Mouse (Mus musculus) forebrain, embryonic 14.5 days (tissue): ENCODE data around the gene Aspg. TPM values are rescaled to one million over a fixed set of nuclear protein-coding genes. Genes with fewer than 3 reads are reported as not detected.

Source experiments
- ATAC-seq: fragments of 200-750 bp; cut with Nextera tagmentation; 2 replicates; pipeline ENCODE4 v1.8.0; 2017; ENCODE audit warnings: mild to moderate bottlenecking, moderate library complexity
- DNase-seq: peaks from one replicate; pipeline ENCODE4 v3.0.0-alpha.2; 2015; ENCODE audit warnings: low spot score
- H3K27ac ChIP-seq: fragments of 300-500 bp; sonication (generic); 2 replicates; pipeline ENCODE4 v1.5.1; 2014; ENCODE audit warnings: low read depth, mild to moderate bottlenecking, control low read depth, low read length, moderate library complexity
- H3K27me3 ChIP-seq: fragments of 300-500 bp; sonication (generic); replicated peaks from 2 replicates; pipeline ENCODE4 v1.6.1; 2014; ENCODE audit warnings: low read length, control low read depth, mixed read lengths; ENCODE audit not compliant: control insufficient read depth, insufficient read depth
- H3K36me3 ChIP-seq: fragments of 300-500 bp; sonication (generic); 2 replicates; pipeline ENCODE4 v1.6.1; 2014; ENCODE audit warnings: low read length, control low read depth; ENCODE audit not compliant: control insufficient read depth, insufficient read depth
- H3K4me1 ChIP-seq: fragments of 300-500 bp; sonication (generic); 2 replicates; pipeline ENCODE4 v1.6.1; 2014; ENCODE audit warnings: antibody characterized with exemption, low read length, control low read depth; ENCODE audit not compliant: control insufficient read depth, insufficient read depth
- H3K4me2 ChIP-seq: fragments of 300-500 bp; sonication (generic); 2 replicates; pipeline ENCODE4 v1.6.1; 2014; ENCODE audit warnings: mild to moderate bottlenecking, control low read depth, low read length
- H3K4me3 ChIP-seq: fragments of 300-500 bp; sonication (generic); 2 replicates; pipeline ENCODE4 v1.5.1; 2014; ENCODE audit warnings: low read depth, low read length, control low read depth
- H3K9ac ChIP-seq: fragments of 300-500 bp; sonication (generic); 2 replicates; pipeline ENCODE4 v1.6.1; 2014; ENCODE audit warnings: mild to moderate bottlenecking, low read length, control low read depth, moderate library complexity
- H3K9me3 ChIP-seq: fragments of 300-500 bp; sonication (generic); replicated peaks from 2 replicates; pipeline ENCODE4 v1.6.1; 2016; ENCODE audit warnings: low read length, control low read depth, mixed read lengths; ENCODE audit not compliant: control insufficient read depth
- WGBS: fragments of 180-500 bp; shearing (Covaris S2); extraction: QIAGEN DNeasy Blood & Tissue Kit; methylation state at CpG from one replicate; pipeline ENCODE4 v1.1.7; 2014; 5-methylcytosine and 5-hydroxymethylcytosine counted together
- polyA plus RNA-seq: library from polyadenylated mRNA; unstranded; fragments of >200 nt; fragmentation: Nextera tagmentation; extraction: Ambion mirVana; gene quantifications from 2 replicates; pipeline ENCODE4 v1.2.1, GENCODE M21; 2014

The Aspg gene
- polyA plus RNA-seq, 1 experiment from 2014 or later = 0.46 TPM

DNA sequence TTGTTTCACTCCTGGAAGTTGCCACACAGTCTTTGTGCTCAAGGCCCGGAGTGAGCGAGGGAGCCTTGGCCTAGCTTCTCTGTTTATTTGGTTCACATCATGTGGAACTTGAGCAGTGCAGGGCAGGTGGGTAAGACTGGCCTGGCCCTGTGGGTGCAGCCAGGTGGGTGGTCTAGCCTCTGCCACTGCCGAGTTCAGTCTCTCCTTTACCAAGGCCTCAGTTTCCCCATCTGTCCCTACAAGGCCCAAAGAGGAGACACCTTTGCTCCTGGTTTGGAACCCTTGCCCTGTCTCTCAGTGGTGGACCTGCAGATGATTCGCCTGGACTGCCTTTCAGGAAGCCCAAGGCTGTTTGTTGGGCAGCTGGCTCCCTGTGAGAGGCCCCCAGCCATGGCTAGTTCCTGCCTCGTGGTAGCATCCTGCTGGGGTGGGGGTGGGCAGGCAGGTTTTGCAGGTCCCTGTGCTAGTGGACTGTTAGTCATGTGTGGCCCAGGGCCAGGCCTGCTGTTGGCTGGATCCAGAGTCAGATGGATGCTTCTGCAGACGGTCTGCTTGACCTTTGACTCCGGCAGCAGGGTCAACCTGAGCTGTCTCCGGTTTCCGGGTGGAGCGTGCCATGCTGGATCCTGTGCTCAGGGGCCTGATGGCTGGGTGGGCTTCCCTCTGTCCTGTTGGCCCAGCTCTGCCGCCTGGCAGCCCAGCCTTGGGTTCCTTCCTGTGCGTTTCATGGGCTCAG is 44.9 kb downstream of the Aspg start:
- ATAC-seq (no peak), DNase-seq (no peak)
- Histone ChIP-seq H3K9me3 (no peaks in the 10 kb centered on the region), H3K4me2 (peak overlapping the region; percentile 25), H3K4me3 (no peak overlapping the region), H3K27me3 (no peaks in the 10 kb centered on the region), H3K27ac (no peak overlapping the region), H3K4me1 (peaks cover 64% of the 10 kb centered on the region), H3K9ac (0 out of 2 replicates have a peak overlapping the region, but pooled peaks have one; percentile 29), H3K36me3 (peaks cover 25% of the 10 kb centered on the region)
- 49% methylated on average over 12 of the region's 12 CpGs for WGBS

- peak overlapping the region; percentile 25 for H3K4me2 ChIP-seq
- WGBS = 44% methylated on average over 6 of the region's 6 CpGs
- no peak overlapping the region for H3K4me3 ChIP-seq
- no peak overlapping the region for H3K27ac ChIP-seq
- DNase-seq = no peak
- no peaks in the 10 kb centered on the region for H3K9me3 ChIP-seq
- H3K36me3 ChIP-seq = peaks cover 31% of the 10 kb centered on the region
- 0 out of 2 replicates have a peak overlapping the region, but pooled peaks have one; percentile 29 for H3K9ac ChIP-seq
- peaks cover 69% of the 10 kb centered on the region for H3K4me1 ChIP-seq
- no peaks in the 10 kb centered on the region for H3K27me3 ChIP-seq
- no peak for ATAC-seq
Measured at GRCm38 (mm10) chr12:112151980-112152362, 45.5 kb downstream of the Aspg start.

- H3K9me3 ChIP-seq = no peaks in the 10 kb centered on the region
- DNase-seq (no peak), ATAC-seq (no peak)
- H3K4me2 ChIP-seq = no peak overlapping the region
- 80% methylated on average over 12 of the region's 12 CpGs for WGBS
- H3K27me3 ChIP-seq = no peaks in the 10 kb centered on the region
- H3K4me3 ChIP-seq = no peak overlapping the region
- no peak overlapping the region for H3K27ac ChIP-seq
- H3K36me3 ChIP-seq = peaks cover 47% of the 10 kb centered on the region
- H3K4me1 ChIP-seq = peaks cover 56% of the 10 kb centered on the region
- H3K9ac ChIP-seq = no peak overlapping the region
Measured at GRCm38 (mm10) chr12:112153597-112153996, 47.1 kb downstream of the Aspg start.

- Histone ChIP-seq H3K27ac (peak overlapping the region; percentile 59), H3K9me3 (no peaks in the 10 kb centered on the region), H3K9ac (no peak overlapping the region), H3K4me2 (no peak overlapping the region), H3K27me3 (no peaks in the 10 kb centered on the region), H3K4me1 (peaks cover 47% of the 10 kb centered on the region), H3K36me3 (peaks cover 46% of the 10 kb centered on the region), H3K4me3 (no peak overlapping the region)
- ATAC-seq (no peak), DNase-seq (no peak)
- WGBS = 45% methylated on average over 5 of the region's 5 CpGs
Measured at GRCm38 (mm10) chr12:112154476-112154875, 48.0 kb downstream of the Aspg start.

DNA sequence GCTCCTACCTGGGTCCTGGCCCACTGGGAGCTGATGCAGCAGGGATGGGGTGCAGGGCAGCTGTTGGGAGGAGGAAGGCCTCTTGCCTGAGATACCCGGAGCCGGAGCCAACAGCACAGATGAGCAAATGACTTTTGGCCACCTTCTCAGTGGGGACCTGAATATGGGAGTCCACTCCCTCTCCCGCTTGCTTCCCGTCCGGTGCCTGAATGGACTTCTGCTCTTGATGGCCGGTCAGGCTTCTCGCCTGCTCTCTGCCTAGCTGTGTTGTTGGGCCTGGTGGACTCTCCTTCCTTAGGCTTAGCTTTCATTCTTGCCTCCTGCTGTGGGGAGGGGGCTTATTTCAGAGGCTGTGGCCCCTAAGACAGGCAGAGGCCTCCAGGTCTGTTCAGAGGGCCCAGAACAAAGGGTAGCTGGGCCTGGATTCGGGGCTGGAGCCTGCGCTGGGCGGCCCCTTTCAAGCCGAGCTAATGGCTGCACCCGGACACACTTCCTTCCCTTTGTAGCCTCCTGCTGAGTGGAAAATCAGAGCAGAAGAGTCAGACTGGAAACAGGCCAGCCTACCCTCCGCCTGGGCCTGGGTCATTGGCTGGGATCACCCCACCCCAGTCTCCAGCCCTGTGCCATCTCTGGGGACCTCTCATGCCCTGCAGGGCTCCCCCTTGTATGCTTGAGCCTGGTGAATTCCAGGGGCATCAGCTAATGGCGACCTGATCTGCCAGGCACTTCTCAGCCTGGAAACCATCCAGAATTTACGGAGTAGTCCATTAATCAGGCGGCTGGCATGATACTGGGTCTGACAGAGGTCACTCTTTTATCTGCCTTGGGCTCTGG is 49.0 kb downstream of the Aspg start:
- no peaks in the 10 kb centered on the region for H3K27me3 ChIP-seq
- WGBS = 31% methylated on average over 16 of the region's 16 CpGs
- peak overlapping the region; percentile 59 for H3K27ac ChIP-seq
- DNase-seq (peak; percentile 46), ATAC-seq (no peak)
- H3K36me3 ChIP-seq = peaks cover 54% of the 10 kb centered on the region
- no peak overlapping the region for H3K4me2 ChIP-seq
- H3K9ac ChIP-seq = peak overlapping the region; percentile 26
- no peaks in the 10 kb centered on the region for H3K9me3 ChIP-seq
- peaks cover 38% of the 10 kb centered on the region for H3K4me1 ChIP-seq
- no peak overlapping the region for H3K4me3 ChIP-seq

- H3K27me3 ChIP-seq = no peaks in the 10 kb centered on the region
- peak; percentile 44 for DNase-seq
- no peak overlapping the region for H3K9ac ChIP-seq
- H3K4me1 ChIP-seq = peaks cover 31% of the 10 kb centered on the region
- ATAC-seq = peak; percentile 8; the same call in 1 of the 2 replicates
- H3K27ac ChIP-seq = peak overlapping the region; percentile 14; the same call in 1 of the 2 replicates
- no peaks in the 10 kb centered on the region for H3K9me3 ChIP-seq
- H3K4me2 ChIP-seq = no peak overlapping the region
- no peak overlapping the region for H3K4me3 ChIP-seq
- peaks cover 50% of the 10 kb centered on the region for H3K36me3 ChIP-seq
- 48% methylated on average over 6 of the region's 6 CpGs for WGBS
Measured at GRCm38 (mm10) chr12:112156804-112157203, 50.3 kb downstream of the Aspg start.

DNA sequence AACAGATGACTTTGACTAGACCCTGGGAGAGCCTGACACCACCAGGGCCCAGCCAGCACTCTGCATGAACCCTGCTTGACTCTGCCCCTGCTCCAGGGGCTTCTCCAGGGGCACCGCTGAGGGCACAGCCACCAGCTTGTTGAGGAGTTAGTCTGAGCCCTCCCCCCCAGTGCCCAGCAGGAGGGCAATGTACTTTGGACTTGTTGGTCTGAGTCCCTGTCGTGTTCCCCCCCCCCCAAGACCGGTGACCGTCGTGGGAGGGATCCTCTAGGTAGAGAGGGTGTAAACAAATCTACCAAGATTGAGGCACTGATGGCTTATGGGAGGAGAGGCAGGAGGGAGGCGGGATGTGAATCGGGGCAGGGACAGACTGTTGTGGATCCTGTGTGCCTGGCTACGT is 51.8 kb downstream of the Aspg start:
- ATAC-seq (no peak), DNase-seq (no peak)
- Histone ChIP-seq H3K4me3 (no peak overlapping the region), H3K9me3 (no peaks in the 10 kb centered on the region), H3K27ac (no peak overlapping the region), H3K4me1 (peaks cover 28% of the 10 kb centered on the region), H3K36me3 (peaks cover 54% of the 10 kb centered on the region), H3K4me2 (no peak overlapping the region), H3K9ac (no peak overlapping the region), H3K27me3 (no peaks in the 10 kb centered on the region)
- 63% methylated on average over 8 of the region's 8 CpGs for WGBS

DNA sequence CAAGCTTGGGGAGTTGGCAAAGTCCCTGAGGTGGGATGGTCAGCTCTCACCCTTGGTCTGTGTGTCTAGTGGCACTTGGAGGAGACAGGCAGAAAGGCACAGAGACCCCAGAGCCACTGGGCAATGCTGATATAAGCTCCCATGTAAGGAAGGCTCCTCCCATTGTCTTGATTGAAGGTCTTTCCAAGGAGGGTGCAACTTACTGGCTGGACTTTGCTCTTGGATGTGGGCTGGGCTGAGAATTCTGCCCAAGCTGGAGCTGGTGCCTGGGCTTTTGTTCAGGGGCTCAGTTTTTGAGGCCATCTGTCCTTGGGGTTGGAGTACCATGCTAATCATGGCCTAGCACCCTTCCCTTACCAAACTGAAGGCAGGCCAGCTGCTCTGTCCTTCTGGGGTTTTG is 52.3 kb downstream of the Aspg start:
- Histone ChIP-seq H3K9ac (no peak overlapping the region), H3K4me3 (no peak overlapping the region), H3K4me1 (peaks cover 26% of the 10 kb centered on the region), H3K4me2 (no peak overlapping the region), H3K9me3 (no peaks in the 10 kb centered on the region), H3K27me3 (no peaks in the 10 kb centered on the region), H3K27ac (no peak overlapping the region), H3K36me3 (peaks cover 55% of the 10 kb centered on the region)
- ATAC-seq = no peak
- no peak for DNase-seq
